Mouse (Mus musculus) small intestine, adult 2 months (tissue): ENCODE results near the gene Msi2. TPM values are rescaled to one million over a fixed set of nuclear protein-coding genes. Genes with fewer than 3 reads are reported as not detected.

Experiments
- H3K27ac ChIP-seq: fragments of 200-500 bp; 2 replicates; pipeline ENCODE4 v1.5.1; 2012; ENCODE audit warnings: low read depth, low read length, control low read depth, inconsistent platforms; ENCODE audit not compliant: insufficient read depth
- H3K27me3 ChIP-seq: fragments of 200-500 bp; 2 replicates; pipeline ENCODE4 v1.6.1; 2012; ENCODE audit warnings: mild to moderate bottlenecking, moderate library complexity, low read length, inconsistent platforms; ENCODE audit not compliant: control insufficient read depth, insufficient read depth
- H3K36me3 ChIP-seq: fragments of 200-500 bp; 2 replicates; pipeline ENCODE4 v1.6.1; 2012; ENCODE audit warnings: mild to moderate bottlenecking, low read length, control low read depth, inconsistent platforms; ENCODE audit not compliant: control insufficient read depth, insufficient read depth
- H3K4me1 ChIP-seq: fragments of 200-500 bp; 2 replicates; pipeline ENCODE4 v1.6.1; 2012; ENCODE audit warnings: low read length, inconsistent platforms, mixed read lengths; ENCODE audit not compliant: control insufficient read depth, insufficient read depth, insufficient read length
- H3K4me3 ChIP-seq: fragments of 200-500 bp; 2 replicates; pipeline ENCODE4 v1.5.1; 2012; ENCODE audit warnings: low read depth, mild to moderate bottlenecking, control low read depth, inconsistent platforms, low read length, moderate library complexity
- CTCF ChIP-seq: fragments of 200-500 bp; IDR thresholded peaks from 2 replicates; pipeline ENCODE4 v1.5.1; 2012; ENCODE audit warnings: low read depth, mild to moderate bottlenecking, control low read depth, inconsistent platforms, low read length, moderate library complexity, mixed read lengths; ENCODE audit not compliant: insufficient replicate concordance, insufficient read length; ENCODE audit errors: extremely low read depth
- POLR2A ChIP-seq: fragments of 200-500 bp; IDR thresholded peaks from 2 replicates; pipeline ENCODE4 v1.6.1; 2012; ENCODE audit warnings: low read depth, mild to moderate bottlenecking, control low read depth, inconsistent platforms, low read length, moderate library complexity
- WGBS: fragments of 180-500 bp; shearing (Covaris S2); methylation state at CpG from one replicate; pipeline ENCODE4 v1.1.7; 2018; 5-methylcytosine and 5-hydroxymethylcytosine counted together
- polyA plus RNA-seq: library from polyadenylated mRNA; depleted of rRNA; stranded (reverse); fragments of >200 nt; gene quantifications from 2 replicates; pipeline ENCODE4 v1.2.3, GENCODE M21; 2012; rRNA removed

Msi2 gene
- polyA plus RNA-seq, 1 experiment, result 8.8 TPM

DNA sequence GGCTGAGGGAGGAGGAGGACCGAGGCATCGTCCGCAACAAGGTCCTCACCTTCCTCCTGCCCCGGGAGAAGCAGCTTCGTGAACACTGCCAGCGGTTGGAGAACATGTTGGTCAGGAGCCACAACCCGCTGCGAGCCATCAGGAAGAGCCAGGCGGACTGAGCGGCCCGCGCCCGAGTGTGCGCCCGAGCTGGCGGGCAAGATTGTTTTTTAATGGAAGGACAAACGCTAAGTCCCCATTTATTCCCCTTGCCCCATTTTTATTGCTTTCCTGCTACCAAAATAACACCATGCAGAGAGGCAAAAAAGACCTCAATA lies 424.0 kb downstream of the Msi2 start:
- 71% methylated on average over 17 of the region's 17 CpGs for WGBS

GRCm38 (mm10) chr11:88293631-88294393 lies 424.5 kb downstream of the Msi2 start, which contains the start of gene Ccdc182:
TSS of gene Ccdc182 (plus strand) at chr11:88294058.
- Histone ChIP-seq H3K36me3 (no peaks in the 10 kb centered on the region), H3K27ac (no peak within 1 kb of the TSS), H3K4me3 (no peak within 1 kb of the TSS), H3K4me1 (no peaks in the 10 kb centered on the region), H3K27me3 (no peaks in the 10 kb centered on the region)
- TF ChIP-seq POLR2A (no peak), CTCF (no peak)
- WGBS, result 75% methylated on average over 20 of the region's 20 CpGs

More for the DNA sequence above, 424.0 kb downstream of the Msi2 start:
- no peak overlapping the region for H3K4me3 ChIP-seq
- TF ChIP-seq CTCF (no peak), POLR2A (no peak)
- no peaks in the 10 kb centered on the region for H3K36me3 ChIP-seq
- no peak overlapping the region for H3K27ac ChIP-seq
- H3K27me3 ChIP-seq, result no peaks in the 10 kb centered on the region
- H3K4me1 ChIP-seq, result no peaks in the 10 kb centered on the region

DNA sequence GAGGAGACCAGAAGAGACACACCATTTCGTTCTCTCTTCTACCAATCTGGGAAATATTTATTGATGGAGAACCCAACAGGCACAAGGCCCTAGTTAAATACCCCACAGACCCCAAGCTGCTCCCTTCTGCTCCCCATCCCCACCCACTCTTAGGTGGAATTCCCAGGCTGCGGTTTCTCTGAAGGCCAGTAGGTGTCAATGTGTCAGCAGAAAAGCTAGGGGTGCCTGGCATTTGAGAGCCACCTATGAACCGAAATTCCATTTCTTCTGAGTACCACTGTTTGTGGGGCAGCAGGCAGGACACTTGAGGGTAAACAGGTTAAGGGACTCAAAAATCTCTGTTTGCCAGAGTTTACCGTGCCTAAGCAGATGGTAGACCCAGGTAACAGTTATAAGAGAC lies 426.6 kb downstream of the Msi2 start:
- Histone ChIP-seq H3K4me1 (no peaks in the 10 kb centered on the region; the same call in 1 of the 2 replicates), H3K27ac (no peak overlapping the region), H3K27me3 (no peaks in the 10 kb centered on the region), H3K4me3 (no peak overlapping the region), H3K36me3 (no peaks in the 10 kb centered on the region)
- TF ChIP-seq CTCF (no peak), POLR2A (no peak)
- 50% methylated on average over 4 of the region's 4 CpGs for WGBS

DNA sequence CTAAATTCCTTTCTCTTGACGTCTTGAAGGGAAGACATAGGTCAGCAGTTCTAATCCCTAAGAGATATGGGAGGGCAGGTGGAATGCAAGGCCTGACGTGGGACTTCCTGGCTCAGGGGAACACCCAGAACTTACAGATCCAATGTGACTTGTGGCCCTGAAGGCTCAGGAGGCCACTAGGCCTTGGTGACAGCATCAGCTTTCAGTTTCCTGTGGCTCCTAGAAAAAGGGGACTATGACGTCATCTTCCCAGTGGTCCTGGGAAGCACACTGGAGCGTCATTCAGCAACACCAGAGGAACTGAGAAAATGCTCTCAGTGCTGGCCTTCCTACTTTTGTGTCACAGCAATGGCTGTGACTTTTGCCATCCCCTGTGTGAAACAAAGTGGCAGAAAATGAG lies 427.1 kb downstream of the Msi2 start:
- Histone ChIP-seq H3K4me1 (no peaks in the 10 kb centered on the region; the same call in 1 of the 2 replicates), H3K27me3 (no peaks in the 10 kb centered on the region)
- 70% methylated on average over 4 of the region's 4 CpGs for WGBS

More for the DNA sequence above, 427.1 kb downstream of the Msi2 start:
- Histone ChIP-seq H3K36me3 (no peaks in the 10 kb centered on the region), H3K4me3 (no peak overlapping the region), H3K27ac (no peak overlapping the region)
- TF ChIP-seq CTCF, result no peak
- TF ChIP-seq POLR2A, result no peak

Other genes starting within 250 kb of the Msi2 start
- 17.2 and 23.9 TPM in 2 replicates for gene Akap1, start 146.1 kb upstream of the Msi2 start, polyA plus RNA-seq
- gene Scpep1, start 237.0 kb upstream of the Msi2 start, polyA plus RNA-seq, result 4.7 and 31.1 TPM in 2 replicates
- 0.37 TPM in 1 of 2 replicates, not detected in the other for gene Elobl, start 248.4 kb upstream of the Msi2 start, polyA plus RNA-seq